Mouse (Mus musculus): Measurements from ENCODE around the gene Klf6. TPM values are rescaled to one million over a fixed set of nuclear protein-coding genes. Genes with fewer than 3 reads are reported as not detected.
A peak's percentile ranks its signal among the peaks of the same experiment; 100 is the strongest.

The Klf6 gene
- total RNA-seq (2012; rRNA removed) (6.3 and 6.6 TPM in 2 replicates), total RNA-seq (2014; rRNA removed) (21.0 and 23.7 TPM in 2 replicates), polyA plus RNA-seq (2012; ENCODE audit: insufficient read length, low read depth) (15.8 and 17.5 TPM in 2 replicates)

DNA sequence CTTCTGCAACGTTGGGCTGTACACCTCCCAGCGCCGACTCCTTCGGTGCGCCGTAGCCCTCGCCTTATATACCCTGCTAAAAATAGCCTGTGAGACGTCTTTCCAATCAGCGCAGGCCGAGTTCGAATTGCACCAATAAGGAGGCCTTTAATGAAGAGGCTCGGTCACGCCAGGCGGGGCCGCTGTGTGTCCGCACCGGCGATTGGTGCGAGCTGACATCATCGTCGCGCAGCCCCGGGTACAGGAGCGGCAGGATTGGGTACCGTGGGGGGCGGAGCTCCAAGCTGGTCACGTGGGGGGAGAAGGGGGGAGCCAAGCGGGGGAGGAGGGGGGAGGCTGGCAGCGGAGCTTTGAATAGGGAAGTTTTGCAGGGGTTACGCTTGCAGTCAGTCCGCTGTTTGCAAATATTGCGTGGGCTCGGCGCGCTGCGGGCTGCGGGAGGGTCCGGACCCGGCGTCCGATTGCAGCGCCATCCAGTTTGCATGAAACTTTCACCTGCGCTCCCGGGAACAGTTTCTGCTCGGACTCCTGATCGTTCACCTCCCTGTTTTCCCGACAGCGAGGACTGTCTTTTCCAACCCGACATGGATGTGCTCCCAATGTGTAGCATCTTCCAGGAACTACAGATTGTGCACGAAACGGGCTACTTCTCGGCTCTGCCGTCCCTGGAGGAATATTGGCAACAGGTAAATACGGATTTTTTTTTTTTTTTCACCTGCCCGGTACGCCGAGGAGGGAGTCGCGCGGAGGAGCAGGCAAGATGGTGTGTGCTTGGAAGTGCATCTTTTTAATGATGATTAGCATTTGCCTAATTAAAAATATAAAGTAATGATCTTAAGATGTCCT, at the start of gene Klf6:
Gene Klf6 (plus strand): TSS at position 326 of the 846 bp plus-strand sequence.
- H3K4me1 ChIP-seq (ENCODE audit: control insufficient read depth in 1 of 2, insufficient read depth in 2 of 2), result peaks cover 7 to 17% of the 10 kb centered on the region in 2 experiments; a peak in 3 of 4 replicates
- in situ Hi-C loops (cut with MboI; ENCODE audit: low pct_ligation_motif_present, low pct_unique_long_range_greater_than_20kb, low sequenced_read_pairs), result loop anchor here (10.0 to 25.0 kb wide), 2 partner anchors 613 to 776 kb away; partner anchors contain the start of gene Pfkp
- H3K79me2 ChIP-seq (replicated peaks; ENCODE audit: control insufficient read depth, extremely low read depth, insufficient read depth, poor library complexity, severe bottlenecking), result peaks cover 33% of the 10 kb centered on the region
- H3K27me3 ChIP-seq (replicated peaks), result no peaks in the 10 kb centered on the region
- H3K4me3 ChIP-seq (replicated peaks in 1 of 3; ENCODE audit: low read depth in 2 of 3, low read length in 2 of 3, poor library complexity in 1 of 3), result peak within 1 kb of the TSS; percentile 73 to 99 (median 82)
- no peak; the same call in 1 of the 2 replicates for TF ChIP-seq JUND (conservative IDR thresholded peaks at IDR 0.05; ENCODE audit: low read depth, low read length)
- peak; percentile 25; the same call in 1 of the 2 replicates for TF ChIP-seq MAX (IDR thresholded peaks at IDR 0.05; ENCODE audit: low read length)
- TF ChIP-seq CHD2 (IDR thresholded peaks at IDR 0.05; ENCODE audit: low read length), result peak; percentile 88
- peak; percentile 98 for TF ChIP-seq ZMIZ1 (IDR thresholded peaks at IDR 0.05; ENCODE audit: low read depth, low read length)
- TF ChIP-seq MAFK (IDR thresholded peaks at IDR 0.05; ENCODE audit: insufficient replicate concordance, low read length), result no peak
- no peak for TF ChIP-seq E2F4 (IDR thresholded peaks at IDR 0.05; ENCODE audit: insufficient replicate concordance, low read depth, low read length)
- peak; percentile 38 for TF ChIP-seq HCFC1 (IDR thresholded peaks at IDR 0.05; ENCODE audit: low read depth, low read length)
- no peak for TF ChIP-seq UBTF (IDR thresholded peaks at IDR 0.05; ENCODE audit: low read depth, low read length)
- TF ChIP-seq USF2 (conservative IDR thresholded peaks at IDR 0.05; ENCODE audit: low read depth, low read length), result peak; percentile 58; the same call in 1 of the 2 replicates
- TF ChIP-seq BHLHE40 (IDR thresholded peaks at IDR 0.05; ENCODE audit: low read depth, low read length), result peak; percentile 55
- peak; percentile 87 for TF ChIP-seq USF1 (IDR thresholded peaks at IDR 0.05; ENCODE audit: low read depth, low read length)
- TF ChIP-seq SIN3A (IDR thresholded peaks at IDR 0.05; ENCODE audit: low read length), result 0 out of 2 replicates have a peak, but pooled peaks have one; percentile 12
- TF ChIP-seq TCF12 (IDR thresholded peaks at IDR 0.05; ENCODE audit: low read depth, low read length), result peak; percentile 92
- no peak for TF ChIP-seq KAT2A (IDR thresholded peaks at IDR 0.05; ENCODE audit: insufficient replicate concordance, low read length)
- TF ChIP-seq CHD1 (IDR thresholded peaks at IDR 0.05; ENCODE audit: low read depth, low read length), result no peak
- peak; percentile 72; the same call in 1 of the 2 replicates for TF ChIP-seq MAZ (IDR thresholded peaks at IDR 0.05; ENCODE audit: low read depth, low read length)
- TF ChIP-seq ZNF384 (IDR thresholded peaks at IDR 0.05; ENCODE audit: low read depth, low read length), result peak; percentile 60
- TF ChIP-seq NRF1 (IDR thresholded peaks at IDR 0.05; ENCODE audit: low read depth, low read length), result peak; percentile 33; the same call in 1 of the 2 replicates
- TF ChIP-seq EP300 (IDR thresholded peaks at IDR 0.05; ENCODE audit: low read length), result no peak
- no peak for TF ChIP-seq ZKSCAN1 (IDR thresholded peaks at IDR 0.05; ENCODE audit: borderline replicate concordance, low read depth, low read length)
- peak; percentile 97 for TF ChIP-seq TBP (conservative IDR thresholded peaks at IDR 0.05; ENCODE audit: low read depth, low read length)
- no peak for TF ChIP-seq CTCF (conservative IDR thresholded peaks at IDR 0.05 in 1 of 2, IDR thresholded peaks at IDR 0.05 in 1 of 2; ENCODE audit: low read depth in 2 of 2, low read length in 2 of 2)
- peak; percentile 86 for TF ChIP-seq JUN (IDR thresholded peaks at IDR 0.05; ENCODE audit: insufficient read depth, low read depth, low read length)
- peak; percentile 99 for TF ChIP-seq MEF2A (IDR thresholded peaks at IDR 0.05; ENCODE audit: borderline replicate concordance, low read depth, low read length)
- peak; percentile 100 for TF ChIP-seq POLR2A (IDR thresholded peaks at IDR 0.05; ENCODE audit: low read depth, low read length)
- TF ChIP-seq POLR2AphosphoS2 (IDR thresholded peaks at IDR 0.05; ENCODE audit: low read depth, low read length), result peak; percentile 96
- DNase-seq (ENCODE audit: extremely low read depth), result peak; percentile 98
- H3K27ac ChIP-seq (ENCODE audit: insufficient read depth, low read depth), result peak within 1 kb of the TSS; percentile 38
- no peaks in the 10 kb centered on the region for H3K9me3 ChIP-seq (replicated peaks; ENCODE audit: low read length)
- peaks cover 15 to 16% of the 10 kb centered on the region in 2 experiments for H3K36me3 ChIP-seq (replicated peaks in 1 of 2; ENCODE audit: control insufficient read depth in 1 of 2, insufficient read depth in 1 of 2, low read length in 1 of 2)
- H3K4me2 ChIP-seq (ENCODE audit: insufficient read depth, low read depth, poor library complexity, severe bottlenecking), result peak within 1 kb of the TSS; percentile 85
- H3K9ac ChIP-seq (ENCODE audit: insufficient read depth, low read depth), result peak within 1 kb of the TSS; percentile 79
- dilution Hi-C loops (cut with MboI; ENCODE audit: extremely low pct_ligation_motif_present, extremely low pct_unique_long_range_greater_than_20kb, low sequenced_read_pairs), result no loop called here
